Mouse (Mus musculus) heart, adult 2 months (tissue): Measurements from ENCODE around the gene Bdh2. TPM values are rescaled to one million over a fixed set of nuclear protein-coding genes. Genes with fewer than 3 reads are reported as not detected.

Experiments
- DNase-seq, 2 experiments: peaks; one replicate each; pipeline ENCODE4 v3.0.0; 2021
- H3K27ac ChIP-seq: fragments of 200-600 bp; 2 replicates; pipeline ENCODE4 v1.8.1; 2022
- H3K27me3 ChIP-seq: fragments of 200-500 bp; 2 replicates; pipeline ENCODE4 v1.6.1; 2012; ENCODE audit warnings: mild to moderate bottlenecking, low read length, inconsistent platforms, mixed read lengths; ENCODE audit not compliant: control insufficient read depth, insufficient read depth
- H3K36me3 ChIP-seq: fragments of 200-500 bp; 2 replicates; pipeline ENCODE4 v1.6.1; 2012; ENCODE audit warnings: low read length, inconsistent platforms; ENCODE audit not compliant: control insufficient read depth, insufficient read depth
- H3K4me1 ChIP-seq: fragments of 200-500 bp; 2 replicates; pipeline ENCODE4 v1.6.1; 2011; ENCODE audit warnings: low read length; ENCODE audit not compliant: control insufficient read depth, insufficient read depth
- H3K4me3 ChIP-seq: fragments of 200-600 bp; 2 replicates; pipeline ENCODE4 v1.8.1; 2022
- H3K79me2 ChIP-seq: fragments of 200-500 bp; replicated peaks from 2 replicates; pipeline ENCODE4 v1.6.1; 2012; ENCODE audit warnings: mild to moderate bottlenecking, inconsistent platforms, low read length, moderate library complexity, mixed read lengths; ENCODE audit not compliant: control insufficient read depth, insufficient read depth
- H3K9ac ChIP-seq: fragments of 200-500 bp; 2 replicates; pipeline ENCODE4 v1.6.1; 2012; ENCODE audit warnings: low read depth, mild to moderate bottlenecking, control low read depth, inconsistent platforms, low read length, mixed read lengths
- CTCF ChIP-seq: fragments of 200-600 bp; IDR thresholded peaks from 2 replicates; pipeline ENCODE4 v1.8.1; 2022; ENCODE audit warnings: antibody characterized with exemption, mild to moderate bottlenecking, moderate library complexity
- EP300 ChIP-seq: fragments of 200-500 bp; IDR thresholded peaks from 2 replicates; pipeline ENCODE4 v1.6.1; 2011; ENCODE audit warnings: low read depth, low read length, control low read depth; ENCODE audit not compliant: insufficient read depth
- POLR2A ChIP-seq: fragments of 200-500 bp; IDR thresholded peaks from 2 replicates; pipeline ENCODE4 v1.6.1; 2011; ENCODE audit warnings: mild to moderate bottlenecking, low read depth, low read length, control low read depth; ENCODE audit not compliant: insufficient read depth
- WGBS: fragments of 180-500 bp; shearing (Covaris S2); methylation state at CpG from one replicate; pipeline ENCODE4 v1.1.7; 2018; 5-methylcytosine and 5-hydroxymethylcytosine counted together
- intact Hi-C: fragments of 180-260 bp; cut with DNase I; formaldehyde crosslinking; loops from one replicate; pipeline ENCODE4 v1.15.1; 2025
- long read RNA-seq: library from polyadenylated mRNA; stranded (forward); transcript quantifications from one replicate; pipeline ENCODE4 v2.0.0, GENCODE M21; 2021
- polyA plus RNA-seq: library from polyadenylated mRNA; depleted of rRNA; stranded (reverse); fragments of >200 nt; gene quantifications from 2 replicates; pipeline ENCODE4 v1.2.3, GENCODE M21; 2012; rRNA removed
- total RNA-seq, 2 experiments: library from RNA; stranded (reverse); gene quantifications; 2 replicates each; pipeline ENCODE4 v1.2.3; 2021

Gene Bdh2
- total RNA-seq (1 to 10 TPM; 3.3 to 4.8 TPM), polyA plus RNA-seq (0.91 and 1.6 TPM in 2 replicates)
- long read RNA-seq, partial matches to known transcripts: 0 of 3 reads
- long read RNA-seq, other reads (novel, unspliced or antisense): 0 of 3 reads

DNA sequence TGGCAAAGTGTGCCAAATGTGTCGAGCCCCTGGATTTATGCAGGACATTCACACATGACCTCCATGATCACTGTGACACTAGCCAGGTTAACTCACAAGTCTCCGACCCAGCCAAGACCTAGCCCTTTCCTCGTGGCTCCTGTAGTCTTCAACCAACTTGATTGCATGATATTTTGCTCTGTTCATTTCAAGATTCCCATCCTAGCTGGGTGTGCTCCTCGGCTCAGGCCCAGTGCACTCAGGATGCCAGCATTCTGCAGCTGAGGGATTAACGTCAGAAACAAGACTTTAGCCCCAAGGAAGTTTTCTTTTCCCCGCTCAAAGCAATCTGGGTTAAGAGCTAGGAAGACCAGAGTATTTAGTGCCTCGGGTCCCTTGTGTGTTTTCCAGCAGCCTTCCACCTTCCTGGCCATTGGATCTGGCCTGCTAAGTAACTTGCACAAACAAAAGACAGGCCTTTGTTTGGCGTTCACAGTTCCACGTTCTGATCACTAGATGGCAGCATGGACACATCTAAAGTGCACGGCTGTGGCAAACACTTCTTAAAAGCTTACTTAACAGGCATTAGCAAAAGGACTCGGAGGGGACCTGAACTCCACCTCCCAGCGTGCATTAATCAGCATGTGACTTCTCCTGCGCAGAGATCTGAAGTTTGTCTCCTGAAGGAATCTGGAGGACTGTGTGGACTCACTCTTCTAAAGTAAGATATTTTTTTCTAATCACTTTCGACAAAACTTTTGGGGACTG, at the start of gene Bdh2:
TSS of gene Bdh2 (plus strand) at position 553 of the 747 bp plus-strand sequence.
- intact Hi-C loops: loop anchor here (2.0 to 5.0 kb wide), 3 partner anchors 121 to 450 kb away; no protein-coding TSS in a partner anchor
- Histone ChIP-seq H3K4me3 (no peak within 1 kb of the TSS), H3K9ac (no peak within 1 kb of the TSS)

DNA sequence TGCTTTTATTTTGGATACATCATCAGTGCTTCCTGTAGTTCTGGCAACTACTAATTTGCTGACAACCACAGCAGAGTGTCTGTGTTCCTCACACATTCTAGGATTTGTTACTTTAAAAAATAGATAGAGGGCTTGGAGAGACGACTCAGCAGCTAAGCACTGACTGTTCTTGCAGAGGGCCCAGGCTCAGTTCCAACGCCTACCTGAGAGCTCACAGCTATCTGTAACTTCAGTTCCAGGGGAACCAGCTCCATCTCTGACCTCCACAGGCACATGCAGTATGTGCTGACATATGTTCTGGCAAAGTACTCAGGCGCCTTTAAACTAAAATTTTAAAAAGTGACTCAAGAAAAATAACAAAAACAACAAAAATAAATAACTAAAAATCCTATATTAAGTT, 49.0 kb upstream of the Bdh2 start:
- no peak overlapping the region for H3K4me3 ChIP-seq
- intact Hi-C loops: no loop called here

More for the DNA sequence above, at the start of gene Bdh2:
- H3K27ac ChIP-seq: no peak within 1 kb of the TSS
- no peaks in the 10 kb centered on the region for H3K79me2 ChIP-seq
- no peaks in the 10 kb centered on the region for H3K36me3 ChIP-seq
- H3K4me1 ChIP-seq: no peaks in the 10 kb centered on the region; the same call in 1 of the 2 replicates
- 26% methylated on average over 14 of the region's 14 CpGs for WGBS
- TF ChIP-seq EP300: peak; percentile 77; the same call in 1 of the 2 replicates
- peak; percentile 93 for TF ChIP-seq CTCF
- no peak for TF ChIP-seq POLR2A
- no peaks in the 10 kb centered on the region for H3K27me3 ChIP-seq
- peak; percentile 72 to 74 for DNase-seq

DNA sequence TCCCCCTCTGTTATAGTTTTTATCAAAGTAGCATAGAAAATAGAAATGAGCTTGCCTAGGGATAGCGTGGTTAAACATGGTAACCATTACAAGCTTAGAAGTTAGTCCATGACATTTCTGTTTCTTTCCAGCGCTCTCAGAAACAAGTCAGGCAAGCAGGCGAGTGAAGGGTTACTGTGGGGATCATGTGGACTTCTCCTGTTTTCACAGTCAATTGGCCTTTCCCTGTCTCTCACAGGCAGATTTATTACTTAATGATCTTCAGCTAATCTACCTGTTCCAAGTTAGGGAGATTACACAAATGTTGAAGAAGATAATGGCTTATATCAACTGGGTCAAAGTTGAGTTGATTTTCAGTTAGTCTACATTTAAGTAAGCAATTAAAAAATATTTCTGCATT, 48.6 kb upstream of the Bdh2 start:
- no peak for DNase-seq
- H3K27me3 ChIP-seq: no peaks in the 10 kb centered on the region
- no peak overlapping the region for H3K4me3 ChIP-seq
- no peaks in the 10 kb centered on the region for H3K4me1 ChIP-seq
- 95% methylated on average over 3 of the region's 3 CpGs for WGBS
- TF ChIP-seq CTCF: no peak
- TF ChIP-seq EP300: no peak
- TF ChIP-seq POLR2A: no peak
- H3K27ac ChIP-seq: no peak overlapping the region
- no peak overlapping the region for H3K9ac ChIP-seq
- H3K36me3 ChIP-seq: no peaks in the 10 kb centered on the region
- H3K79me2 ChIP-seq: no peaks in the 10 kb centered on the region
- intact Hi-C loops: no loop called here

More for the DNA sequence above, 49.0 kb upstream of the Bdh2 start:
- Histone ChIP-seq H3K79me2 (no peaks in the 10 kb centered on the region), H3K36me3 (no peaks in the 10 kb centered on the region), H3K27ac (no peak overlapping the region), H3K27me3 (no peaks in the 10 kb centered on the region), H3K4me1 (no peaks in the 10 kb centered on the region), H3K9ac (no peak overlapping the region)
- no peak for TF ChIP-seq POLR2A
- TF ChIP-seq EP300: no peak
- no peak for TF ChIP-seq CTCF
- 73% methylated on average over 3 of the region's 3 CpGs for WGBS
- DNase-seq: no peak

DNA sequence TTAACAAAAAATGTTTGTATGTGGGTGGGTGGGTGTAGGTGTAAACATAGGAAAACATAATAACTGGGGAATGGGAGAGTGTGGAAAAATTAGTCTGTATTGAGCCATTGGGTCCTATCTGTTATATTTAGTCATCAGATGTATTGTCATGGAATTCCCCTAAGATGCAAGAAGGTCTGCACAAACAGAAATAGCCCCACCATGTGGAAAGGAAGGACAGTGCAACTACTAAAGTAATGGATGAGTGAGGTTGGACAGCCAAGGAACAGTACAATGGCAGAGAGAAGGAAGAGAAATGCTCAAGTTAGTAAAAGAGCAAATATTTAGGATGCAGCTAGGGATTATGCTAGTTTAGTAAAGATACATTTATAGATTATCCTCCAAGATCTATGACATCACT, 35.3 kb upstream of the Bdh2 start:
- no peaks in the 10 kb centered on the region for H3K36me3 ChIP-seq
- intact Hi-C loops: no loop called here

DNA sequence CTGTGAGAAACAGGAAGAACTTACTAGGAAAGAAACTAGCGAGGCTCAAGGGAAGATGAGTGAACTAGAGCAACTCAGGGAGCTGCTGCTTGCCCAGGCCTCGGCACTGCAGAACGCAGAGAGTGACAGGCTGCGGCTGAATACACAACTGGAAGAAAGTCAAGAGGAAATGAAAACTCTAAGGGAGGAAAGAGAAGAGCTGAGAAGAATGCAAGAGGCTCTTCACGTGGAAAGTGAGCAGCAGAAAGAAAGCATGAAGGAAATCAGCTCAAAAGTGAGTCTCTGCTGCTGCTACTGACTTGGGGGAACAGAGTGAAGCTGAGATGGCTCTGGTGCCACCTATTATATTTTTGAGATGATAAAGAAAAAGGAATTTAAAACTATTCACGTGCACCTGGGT, 34.2 kb upstream of the Bdh2 start:
- TF ChIP-seq EP300 (no peak), CTCF (no peak), POLR2A (no peak)
- no peaks in the 10 kb centered on the region for H3K36me3 ChIP-seq
- H3K4me3 ChIP-seq: no peak overlapping the region
- H3K27ac ChIP-seq: no peak overlapping the region
- H3K4me1 ChIP-seq: no peaks in the 10 kb centered on the region
- intact Hi-C loops: no loop called here
- H3K27me3 ChIP-seq: no peaks in the 10 kb centered on the region
- 84% methylated on average over 6 of the region's 6 CpGs for WGBS
- H3K79me2 ChIP-seq: no peaks in the 10 kb centered on the region
- H3K9ac ChIP-seq: no peak overlapping the region
- no peak for DNase-seq

More for the DNA sequence above, 35.3 kb upstream of the Bdh2 start:
- no peak overlapping the region for H3K9ac ChIP-seq
- H3K4me1 ChIP-seq: no peaks in the 10 kb centered on the region
- TF ChIP-seq EP300: no peak
- peak; percentile 30; the same call in 1 of the 2 replicates for TF ChIP-seq CTCF
- no peak for TF ChIP-seq POLR2A
- no peaks in the 10 kb centered on the region for H3K79me2 ChIP-seq
- DNase-seq: no peak
- no peak overlapping the region for H3K4me3 ChIP-seq
- H3K27me3 ChIP-seq: no peaks in the 10 kb centered on the region
- H3K27ac ChIP-seq: no peak overlapping the region

DNA sequence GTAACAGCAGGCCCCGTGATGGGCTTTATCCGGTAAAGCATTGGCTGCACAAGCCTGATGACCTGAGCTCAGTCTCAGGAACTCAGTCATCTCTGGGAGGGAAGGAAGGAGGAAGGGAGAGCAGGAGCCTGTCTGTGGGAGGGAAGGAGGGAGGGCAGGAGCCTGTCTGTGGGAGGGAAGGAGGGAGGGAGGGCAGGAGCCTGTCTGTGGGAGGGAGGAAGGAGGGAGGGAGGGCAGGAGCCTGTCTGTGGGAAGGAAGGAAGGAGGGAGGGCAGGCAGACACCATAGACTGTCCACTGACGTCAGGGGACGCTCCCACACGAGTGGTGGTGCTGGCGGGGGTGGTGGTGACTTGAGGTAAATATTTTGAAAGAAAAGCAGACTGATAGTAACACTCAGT, 31.9 kb upstream of the Bdh2 start:
- Histone ChIP-seq H3K9ac (no peak overlapping the region), H3K4me1 (no peaks in the 10 kb centered on the region), H3K27me3 (no peaks in the 10 kb centered on the region), H3K27ac (no peak overlapping the region), H3K79me2 (no peaks in the 10 kb centered on the region), H3K36me3 (no peaks in the 10 kb centered on the region), H3K4me3 (no peak overlapping the region)
- intact Hi-C loops: no loop called here
- DNase-seq: no peak
- WGBS: 66% methylated on average over 6 of the region's 6 CpGs
- no peak for TF ChIP-seq CTCF
- TF ChIP-seq EP300: no peak
- TF ChIP-seq POLR2A: no peak
